Mouse (Mus musculus) ES-Bruce4 (cell line): Measurements from ENCODE around the gene Bach1.

Source experiments
- CTCF ChIP-seq: IDR thresholded peaks from one replicate; pipeline ENCODE4 v1.8.1; 2011; ENCODE audit warnings: low read depth, low read length
- POLR2A ChIP-seq: IDR thresholded peaks from one replicate; pipeline ENCODE4 v1.8.1; 2011; ENCODE audit warnings: low read length; ENCODE audit not compliant: insufficient read depth

DNA sequence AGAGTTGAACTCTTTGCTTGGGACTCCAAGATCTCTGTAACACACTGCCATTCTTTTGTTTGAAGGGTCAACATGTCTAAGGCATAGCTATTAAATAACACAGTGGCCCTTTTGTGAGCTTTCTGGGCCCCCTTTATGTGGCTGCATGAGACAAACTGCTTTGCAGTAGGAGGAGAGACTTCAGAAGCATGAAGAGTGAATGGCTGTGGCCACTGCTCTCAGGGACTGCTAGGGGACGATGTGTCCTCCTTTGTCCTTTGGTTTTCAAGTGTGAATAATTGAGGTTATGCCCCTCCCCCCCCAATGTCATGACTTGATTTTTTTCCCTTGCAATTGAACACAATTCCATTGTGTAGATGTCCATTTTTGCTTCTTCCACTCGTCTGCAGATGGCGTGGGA lies 44.9 kb downstream of the Bach1 start:
- TF ChIP-seq CTCF (no peak), POLR2A (no peak)
